Mouse (Mus musculus) liver, embryonic 13.5 days (tissue): ENCODE results near the gene Oit1. TPM values are rescaled to one million over a fixed set of nuclear protein-coding genes. Genes with fewer than 3 reads are reported as not detected.

Source experiments
- ATAC-seq: fragments of 200-750 bp; cut with Nextera tagmentation; 2 replicates; pipeline ENCODE4 v1.8.0; 2017; ENCODE audit warnings: low read depth, mild to moderate bottlenecking, moderate number of reproducible peaks, moderate library complexity
- DNase-seq: peaks from one replicate; pipeline ENCODE4 v3.0.0; 2022
- H3K27ac ChIP-seq: fragments of 300-500 bp; sonication (generic); 2 replicates; pipeline ENCODE4 v1.5.1; 2015; ENCODE audit warnings: moderate library complexity, mild to moderate bottlenecking, inconsistent platforms
- H3K27me3 ChIP-seq: fragments of 300-500 bp; sonication (generic); 2 replicates; pipeline ENCODE4 v1.6.1; 2015; ENCODE audit warnings: mild to moderate bottlenecking, inconsistent platforms
- H3K36me3 ChIP-seq: fragments of 300-500 bp; sonication (generic); 2 replicates; pipeline ENCODE4 v1.6.1; 2015; ENCODE audit warnings: mild to moderate bottlenecking, inconsistent platforms
- H3K4me1 ChIP-seq: fragments of 300-500 bp; sonication (generic); replicated peaks from 2 replicates; pipeline ENCODE4 v1.6.1; 2015; ENCODE audit warnings: inconsistent platforms
- H3K4me2 ChIP-seq: fragments of 300-500 bp; sonication (generic); 2 replicates; pipeline ENCODE4 v1.6.1; 2015; ENCODE audit warnings: inconsistent platforms, mild to moderate bottlenecking, moderate library complexity
- H3K4me3 ChIP-seq: fragments of 300-500 bp; sonication (generic); replicated peaks from 2 replicates; pipeline ENCODE4 v1.5.1; 2015; ENCODE audit warnings: mild to moderate bottlenecking, inconsistent platforms
- H3K9ac ChIP-seq: fragments of 300-500 bp; sonication (generic); 2 replicates; pipeline ENCODE4 v1.6.1; 2015; ENCODE audit warnings: mild to moderate bottlenecking, inconsistent platforms
- H3K9me3 ChIP-seq: fragments of 300-500 bp; sonication (generic); replicated peaks from 2 replicates; pipeline ENCODE4 v1.6.1; 2016; ENCODE audit warnings: inconsistent platforms
- WGBS: fragments of 180-500 bp; shearing (Covaris S2); methylation state at CpG from one replicate; pipeline ENCODE4 v1.1.7; 2015; ENCODE audit not compliant: insufficient replicate concordance; 5-methylcytosine and 5-hydroxymethylcytosine counted together
- polyA plus RNA-seq: library from polyadenylated mRNA; unstranded; fragments of >200 nt; fragmentation: Nextera tagmentation; extraction: Ambion mirVana; gene quantifications from 2 replicates; pipeline ENCODE4 v1.2.1, GENCODE M21; 2015

The Oit1 gene
- polyA plus RNA-seq, result not detected in 2 replicates

DNA sequence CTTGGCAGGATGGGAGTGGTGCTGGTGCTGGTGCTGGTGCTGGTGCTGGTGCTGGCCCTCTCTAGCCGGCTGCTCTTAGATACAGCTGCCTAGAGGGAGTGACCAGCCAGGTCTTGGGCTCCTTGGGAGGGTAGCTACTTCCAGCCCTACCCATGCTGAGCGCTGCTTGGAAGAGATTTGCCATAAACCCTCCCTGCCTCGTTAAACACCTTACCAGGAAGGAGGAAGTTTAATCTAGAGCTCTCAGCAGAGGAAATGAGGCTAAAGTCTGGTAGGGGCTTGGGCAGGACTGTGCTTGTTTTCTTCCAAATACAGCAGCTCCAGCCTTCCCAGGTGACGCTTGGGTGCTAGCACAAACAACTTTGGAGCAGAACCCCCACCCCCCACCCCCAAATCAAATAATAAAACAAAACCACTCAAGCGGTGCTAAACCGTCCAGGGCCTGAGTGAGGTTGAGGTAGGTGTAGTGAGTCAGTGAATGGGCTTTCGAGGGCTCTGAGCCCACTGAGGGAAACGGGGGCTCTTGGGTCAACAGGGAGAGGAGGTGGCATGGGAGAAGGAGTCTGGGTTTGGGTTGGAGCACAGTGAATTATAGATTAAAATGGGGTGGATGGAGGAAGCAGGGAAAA is at the start of gene Oit1:
Gene Oit1, minus strand, starts transcription at position 70 of the 629 bp plus-strand sequence.
- ATAC-seq (no peak), DNase-seq (no peak)
- no peak within 1 kb of the TSS for H3K4me2 ChIP-seq
- WGBS, result 37% methylated on average over 8 of the region's 8 CpGs
- H3K9ac ChIP-seq, result no peak within 1 kb of the TSS
- no peak within 1 kb of the TSS for H3K4me3 ChIP-seq
- no peak within 1 kb of the TSS for H3K27ac ChIP-seq
- no peaks in the 10 kb centered on the region for H3K27me3 ChIP-seq
- H3K9me3 ChIP-seq, result no peaks in the 10 kb centered on the region
- H3K36me3 ChIP-seq, result no peaks in the 10 kb centered on the region
- no peaks in the 10 kb centered on the region for H3K4me1 ChIP-seq

DNA sequence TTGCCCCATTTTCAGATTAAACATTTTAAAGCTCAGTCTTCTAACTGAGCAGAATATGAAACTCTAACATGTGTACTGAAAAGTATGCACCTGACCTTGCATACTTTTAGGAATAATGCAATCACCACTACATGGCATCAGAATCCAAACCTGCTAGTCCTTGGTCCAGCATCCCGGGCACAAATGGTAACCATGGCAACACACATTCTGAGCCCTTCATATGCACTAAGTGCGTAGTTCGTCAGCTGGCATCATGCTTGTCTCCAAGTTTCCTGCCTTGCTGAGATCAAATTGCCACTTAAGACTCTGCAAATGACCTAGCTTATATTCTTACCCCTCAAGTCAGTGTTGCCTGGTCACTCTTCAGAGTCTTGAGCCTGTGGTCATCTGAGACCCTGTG is 44.3 kb upstream of the Oit1 start:
- DNase-seq (no peak), ATAC-seq (no peak)
- no peak overlapping the region for H3K4me3 ChIP-seq
- no peak overlapping the region for H3K27ac ChIP-seq
- no peak overlapping the region for H3K9ac ChIP-seq
- WGBS, result 78% methylated on average over 3 of the region's 3 CpGs
- no peaks in the 10 kb centered on the region for H3K9me3 ChIP-seq
- no peaks in the 10 kb centered on the region for H3K4me1 ChIP-seq
- H3K4me2 ChIP-seq, result no peak overlapping the region
- H3K27me3 ChIP-seq, result no peaks in the 10 kb centered on the region
- H3K36me3 ChIP-seq, result no peaks in the 10 kb centered on the region

DNA sequence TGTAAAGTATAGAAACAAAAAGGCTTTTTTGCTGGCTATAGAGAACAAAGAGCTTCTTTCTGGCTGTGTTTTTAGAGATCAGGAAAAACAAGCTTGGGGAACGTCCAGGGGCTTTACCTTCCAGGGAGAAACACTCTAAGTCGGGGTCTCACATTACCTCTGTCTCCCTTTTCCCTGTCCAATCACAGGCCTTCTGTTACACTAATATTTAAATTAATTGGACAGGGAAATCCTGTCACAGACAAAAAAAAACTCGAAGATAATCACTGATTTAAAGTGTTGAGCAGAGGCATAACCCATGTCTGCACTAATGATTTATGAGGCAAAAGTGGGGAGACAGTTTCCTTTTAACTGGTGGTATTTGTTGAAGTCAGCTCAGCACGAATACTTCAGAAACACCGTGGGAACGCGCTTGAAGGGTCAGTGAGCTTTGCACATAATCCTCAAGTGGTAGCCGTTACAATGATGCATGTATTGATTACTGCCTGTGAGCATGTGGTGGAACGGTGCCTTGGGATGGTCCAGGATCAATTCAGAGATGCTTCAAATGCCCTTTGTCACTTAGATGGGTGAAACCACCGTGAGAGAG is 42.7 kb upstream of the Oit1 start:
- Histone ChIP-seq H3K4me2 (no peak overlapping the region), H3K9ac (no peak overlapping the region), H3K9me3 (no peaks in the 10 kb centered on the region), H3K27me3 (no peaks in the 10 kb centered on the region), H3K27ac (no peak overlapping the region), H3K36me3 (no peaks in the 10 kb centered on the region), H3K4me3 (no peak overlapping the region), H3K4me1 (no peaks in the 10 kb centered on the region)
- DNase-seq, result no peak
- ATAC-seq, result no peak
- WGBS, result 31% methylated on average over 10 of the region's 10 CpGs

DNA sequence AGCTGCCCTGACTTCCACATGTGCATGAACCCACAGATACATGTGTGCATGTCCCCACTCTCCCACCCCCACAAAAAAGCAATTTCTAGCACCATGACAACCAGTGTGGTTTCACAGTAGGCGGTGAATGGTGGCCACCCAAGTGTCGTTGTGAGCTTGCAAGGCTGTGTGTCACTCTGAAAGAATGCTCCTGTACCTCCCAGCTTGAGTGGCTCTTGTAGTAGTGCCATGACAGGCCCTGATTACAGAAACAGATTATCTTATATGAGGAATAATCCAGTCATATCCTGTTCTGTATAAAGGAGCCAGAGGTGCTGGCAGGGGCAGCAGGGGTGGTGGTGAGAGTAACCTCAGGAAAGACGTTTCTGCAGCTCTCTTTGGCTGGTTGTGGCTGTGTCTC is 40.1 kb upstream of the Oit1 start:
- H3K9ac ChIP-seq, result no peak overlapping the region
- no peak overlapping the region for H3K27ac ChIP-seq
- DNase-seq (no peak), ATAC-seq (no peak)
- H3K27me3 ChIP-seq, result no peaks in the 10 kb centered on the region
- no peak overlapping the region for H3K4me3 ChIP-seq
- H3K9me3 ChIP-seq, result no peaks in the 10 kb centered on the region
- H3K4me2 ChIP-seq, result no peak overlapping the region
- 59% methylated on average over 3 of the region's 3 CpGs for WGBS
- H3K36me3 ChIP-seq, result no peaks in the 10 kb centered on the region
- no peaks in the 10 kb centered on the region for H3K4me1 ChIP-seq

GRCm38 (mm10) chr14:8405946-8406345 is 27.4 kb upstream of the Oit1 start:
- Histone ChIP-seq H3K36me3 (no peaks in the 10 kb centered on the region), H3K4me2 (no peak overlapping the region), H3K9me3 (no peaks in the 10 kb centered on the region), H3K27me3 (no peaks in the 10 kb centered on the region), H3K27ac (no peak overlapping the region), H3K4me3 (no peak overlapping the region), H3K4me1 (no peaks in the 10 kb centered on the region), H3K9ac (no peak overlapping the region)
- ATAC-seq (no peak), DNase-seq (no peak)
- WGBS, result 58% methylated on average over 6 of the region's 6 CpGs

DNA sequence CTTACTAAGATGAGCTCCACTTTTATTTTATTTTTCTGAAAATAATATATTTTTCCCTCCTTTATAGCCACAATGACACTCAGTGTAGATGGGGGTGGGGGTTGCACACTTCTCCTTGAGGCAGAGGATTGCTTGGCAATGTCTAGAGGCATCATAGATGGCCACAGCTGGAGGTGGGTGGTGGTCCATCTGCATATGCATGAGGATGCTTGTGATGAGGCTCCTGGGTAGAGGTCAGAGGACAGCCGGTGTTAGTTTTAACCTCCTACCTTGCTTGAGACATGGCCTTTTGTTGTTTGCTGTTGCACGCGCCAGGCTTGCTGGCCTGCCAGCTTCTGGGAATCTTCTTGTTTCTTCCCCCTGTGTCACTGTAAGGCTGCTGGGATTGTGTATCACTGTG is 24.8 kb upstream of the Oit1 start:
- Histone ChIP-seq H3K27ac (no peak overlapping the region), H3K9ac (no peak overlapping the region), H3K9me3 (no peaks in the 10 kb centered on the region), H3K27me3 (no peaks in the 10 kb centered on the region), H3K36me3 (no peaks in the 10 kb centered on the region), H3K4me1 (no peaks in the 10 kb centered on the region), H3K4me2 (no peak overlapping the region), H3K4me3 (no peak overlapping the region)
- ATAC-seq, result no peak
- WGBS, result 84% methylated on average over 3 of the region's 3 CpGs
- no peak for DNase-seq

GRCm38 (mm10) chr14:8398507-8398906 is 20.0 kb upstream of the Oit1 start:
- Histone ChIP-seq H3K9ac (no peak overlapping the region), H3K4me2 (no peak overlapping the region), H3K36me3 (no peaks in the 10 kb centered on the region), H3K9me3 (no peaks in the 10 kb centered on the region), H3K4me1 (no peaks in the 10 kb centered on the region), H3K27ac (no peak overlapping the region), H3K4me3 (no peak overlapping the region), H3K27me3 (no peaks in the 10 kb centered on the region)
- no peak for ATAC-seq
- no peak for DNase-seq

DNA sequence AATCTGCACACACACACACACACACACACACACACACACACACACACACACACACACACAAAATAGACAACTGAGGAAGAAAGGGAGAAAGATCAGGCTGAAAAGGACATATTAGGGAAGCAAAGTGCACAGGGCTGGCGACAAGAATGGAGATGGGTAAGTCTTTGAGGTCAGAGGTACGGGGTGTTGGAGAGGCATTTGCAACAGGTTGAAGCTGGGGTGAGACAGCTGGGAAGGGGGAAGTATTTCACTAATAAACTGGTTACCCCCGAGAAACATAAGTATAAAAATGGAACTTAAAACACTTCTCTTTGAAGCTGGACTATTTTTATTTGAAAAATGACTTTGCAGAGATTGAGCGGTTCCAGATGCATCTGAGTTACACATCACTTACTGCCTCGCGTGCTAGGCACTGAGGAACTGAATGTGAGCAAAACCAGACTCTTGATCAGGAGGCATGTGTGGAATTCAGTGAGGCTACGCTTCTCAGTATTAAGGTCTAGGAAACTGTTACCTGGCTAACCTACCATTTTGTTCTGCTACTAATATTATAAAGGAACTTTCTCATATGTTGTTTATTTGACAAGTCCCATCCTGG is 17.2 kb upstream of the Oit1 start:
- H3K27ac ChIP-seq, result no peak overlapping the region
- no peaks in the 10 kb centered on the region for H3K4me1 ChIP-seq
- H3K27me3 ChIP-seq, result no peaks in the 10 kb centered on the region
- no peak for DNase-seq
- no peaks in the 10 kb centered on the region for H3K36me3 ChIP-seq
- no peak overlapping the region for H3K4me2 ChIP-seq
- no peak for ATAC-seq
- H3K9me3 ChIP-seq, result no peaks in the 10 kb centered on the region
- 63% methylated on average over 7 of the region's 7 CpGs for WGBS
- H3K9ac ChIP-seq, result no peak overlapping the region
- H3K4me3 ChIP-seq, result no peak overlapping the region

- no peaks in the 10 kb centered on the region for H3K4me1 ChIP-seq
- WGBS, result 36% methylated on average over 6 of the region's 6 CpGs
- H3K36me3 ChIP-seq, result no peaks in the 10 kb centered on the region
- no peak overlapping the region for H3K27ac ChIP-seq
- DNase-seq (no peak), ATAC-seq (no peak)
- no peak overlapping the region for H3K4me3 ChIP-seq
- H3K9me3 ChIP-seq, result no peaks in the 10 kb centered on the region
- no peak overlapping the region for H3K9ac ChIP-seq
- no peak overlapping the region for H3K4me2 ChIP-seq
- H3K27me3 ChIP-seq, result no peaks in the 10 kb centered on the region
Observed at GRCm38 (mm10) chr14:8392181-8392825, 13.7 kb upstream of the Oit1 start.

- H3K27me3 ChIP-seq, result no peaks in the 10 kb centered on the region
- H3K4me1 ChIP-seq, result no peaks in the 10 kb centered on the region
- 67% methylated on average over 4 of the region's 4 CpGs for WGBS
- H3K4me2 ChIP-seq, result no peak overlapping the region
- no peak overlapping the region for H3K27ac ChIP-seq
- H3K9me3 ChIP-seq, result no peaks in the 10 kb centered on the region
- no peak overlapping the region for H3K4me3 ChIP-seq
- no peaks in the 10 kb centered on the region for H3K36me3 ChIP-seq
- ATAC-seq (no peak), DNase-seq (no peak)
- no peak overlapping the region for H3K9ac ChIP-seq
Observed at GRCm38 (mm10) chr14:8369394-8369793, 9.2 kb downstream of the Oit1 start.

DNA sequence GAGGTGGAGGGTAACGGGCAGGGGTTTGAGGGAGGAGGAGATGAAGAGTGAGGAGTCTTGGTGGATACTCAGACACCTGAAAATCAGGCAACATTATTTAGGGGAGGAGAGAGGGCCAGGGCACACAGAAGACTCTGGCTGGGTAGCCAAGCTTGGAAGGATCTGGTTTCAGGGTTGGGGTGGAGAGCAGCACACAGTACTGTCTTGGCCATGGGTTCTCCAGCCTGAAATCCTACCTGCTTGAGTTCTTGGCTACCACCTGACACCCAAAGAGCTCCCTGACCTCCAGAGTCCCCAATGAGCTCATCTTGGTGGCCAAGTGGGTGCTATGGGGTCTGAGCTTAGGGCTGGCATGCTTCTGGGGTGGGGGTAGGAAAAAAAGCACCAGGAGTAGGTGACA is 9.7 kb downstream of the Oit1 start:
- H3K9me3 ChIP-seq, result no peaks in the 10 kb centered on the region
- WGBS, result 77% methylated on average over 1 of the region's 1 CpGs
- H3K27ac ChIP-seq, result no peak overlapping the region
- H3K9ac ChIP-seq, result no peak overlapping the region
- H3K4me1 ChIP-seq, result no peaks in the 10 kb centered on the region
- no peak overlapping the region for H3K4me2 ChIP-seq
- DNase-seq, result no peak
- H3K36me3 ChIP-seq, result no peaks in the 10 kb centered on the region
- H3K4me3 ChIP-seq, result no peak overlapping the region
- H3K27me3 ChIP-seq, result no peaks in the 10 kb centered on the region
- no peak for ATAC-seq
